Comparison of ENCODE assay signal across 8 mouse cellular contexts in the genomic region with DNA sequence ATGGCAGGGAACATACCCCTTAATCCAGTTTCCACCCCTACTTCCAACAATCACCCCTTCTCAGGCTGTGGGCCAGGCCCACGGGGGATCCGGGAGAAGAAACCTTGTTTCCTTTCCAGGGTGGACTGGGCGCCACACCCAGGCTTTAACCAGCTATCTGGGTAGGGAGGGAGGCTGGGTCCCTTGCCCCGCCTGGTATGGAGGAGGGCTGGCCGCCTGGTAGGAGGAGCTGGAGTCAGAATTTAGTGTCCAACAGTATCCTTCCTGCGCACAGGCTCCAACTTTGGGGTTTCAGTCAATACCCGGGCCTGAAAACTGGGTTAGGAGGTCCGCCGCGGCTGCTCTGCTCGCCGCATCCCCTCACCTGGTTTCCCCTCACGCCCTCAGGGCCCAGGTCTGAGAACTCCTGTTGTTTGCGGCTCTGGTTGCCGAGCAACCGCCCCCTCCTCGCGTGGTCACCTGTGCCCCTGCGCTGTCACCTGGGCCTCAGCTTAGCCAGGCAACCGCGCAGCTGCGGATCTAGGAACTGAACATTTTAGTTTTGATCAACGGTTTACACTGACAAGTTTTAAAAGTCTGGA. TPM values are rescaled to one million over a fixed set of nuclear protein-coding genes. Genes with fewer than 3 reads are reported as not detected.
A peak's percentile ranks its signal among the peaks of the same experiment; 100 is the strongest.
DNase-seq lines count a peak whose midpoint lies in the region; ATAC-seq and TF ChIP-seq lines count a peak whose summit lies in the region.

A gene (minus strand): TSS at position 408 of the 581 bp plus-strand sequence.

- no peak for TF ChIP-seq POLR2A in thymus, adult 2 months (IDR thresholded peaks at IDR 0.05; ENCODE audit: control insufficient read depth, extremely low read depth, insufficient read depth, low read length, poor library complexity)

- H3K27ac ChIP-seq in thymus, adult 2 months (ENCODE audit: control insufficient read depth, insufficient read depth, low read length), result no peak within 1 kb of the TSS
- H3K27ac ChIP-seq in liver, embryonic 16.5 days (ENCODE audit: low read length), result no peak within 1 kb of the TSS

- peaks cover 17% of the 10 kb centered on the region for H3K27me3 ChIP-seq in erythroblast, embryonic 14.5 days (ENCODE audit: control insufficient read depth)
- no peaks in the 10 kb centered on the region for H3K27me3 ChIP-seq in thymus, adult 2 months (ENCODE audit: control insufficient read depth, insufficient read depth, low read length)
- H3K27me3 ChIP-seq in liver, embryonic 16.5 days (ENCODE audit: control insufficient read depth, insufficient read depth, low read depth, low read length), result peaks cover 6% of the 10 kb centered on the region

- peak; percentile 28 for DNase-seq in thymus, postnatal 4 days
- DNase-seq in thymus, adult 2 months, result no peak
- no peak for DNase-seq in layer of hippocampus, postnatal 25 days (ENCODE audit: extremely low spot score in 1 of 2, low spot score in 1 of 2)
- DNase-seq in left cerebral cortex, adult 8-10 months (ENCODE audit: low spot score in 2 of 2), result no peak
- no peak for DNase-seq in spleen, postnatal 14 days (ENCODE audit: low spot score in 2 of 2)

- no peak within 1 kb of the TSS for H3K9ac ChIP-seq in liver, embryonic 16.5 days (ENCODE audit: low read depth, low read length)

- ATAC-seq in erythroblast, adult 5-6 weeks (replicated peaks; ENCODE audit: low FRiP score, poor library complexity, severe bottlenecking), result no peak
- ATAC-seq in liver, embryonic 16.5 days (ENCODE audit: low read depth), result no peak

- peak within 1 kb of the TSS; percentile 52 for H3K4me3 ChIP-seq in erythroblast, embryonic 14.5 days (replicated peaks)
- H3K4me3 ChIP-seq in thymus, adult 2 months (ENCODE audit: control insufficient read depth, insufficient read depth, low read length), result no peak within 1 kb of the TSS
- H3K4me3 ChIP-seq in liver, embryonic 16.5 days (ENCODE audit: low read depth, low read length), result 0 out of 2 replicates have a peak within 1 kb of the TSS, but pooled peaks have one; percentile 7

- peaks cover 5% of the 10 kb centered on the region; the same call in 1 of the 2 replicates for H3K9me3 ChIP-seq in erythroblast, embryonic 14.5 days (ENCODE audit: control insufficient read depth, low read length)
- H3K9me3 ChIP-seq in liver, embryonic 16.5 days (replicated peaks; ENCODE audit: control insufficient read depth, low read length), result no peaks in the 10 kb centered on the region

- WGBS in thymus, adult 2 months, result 47% methylated on average over 23 of the region's 23 CpGs
- 19% methylated on average over 23 of the region's 23 CpGs for WGBS in liver, embryonic 16.5 days (ENCODE audit: insufficient replicate concordance)

- H3K4me1 ChIP-seq in erythroblast, embryonic 14.5 days (ENCODE audit: control insufficient read depth), result peaks cover 31% of the 10 kb centered on the region
- H3K4me1 ChIP-seq in thymus, adult 2 months (replicated peaks; ENCODE audit: control insufficient read depth, insufficient read depth, low read length), result peaks cover 4% of the 10 kb centered on the region
- peaks cover 10% of the 10 kb centered on the region for H3K4me1 ChIP-seq in liver, embryonic 16.5 days (ENCODE audit: control insufficient read depth, low read depth, low read length)

- peak within 1 kb of the TSS; percentile 16; the same call in 1 of the 2 replicates for H3K4me2 ChIP-seq in liver, embryonic 16.5 days (ENCODE audit: low read depth, low read length)

- no peaks in the 10 kb centered on the region for H3K36me3 ChIP-seq in erythroblast, embryonic 14.5 days (ENCODE audit: control insufficient read depth)
- H3K36me3 ChIP-seq in thymus, adult 2 months (ENCODE audit: control insufficient read depth, insufficient read depth, low read length), result no peaks in the 10 kb centered on the region
- no peaks in the 10 kb centered on the region for H3K36me3 ChIP-seq in liver, embryonic 16.5 days (ENCODE audit: control insufficient read depth, insufficient read depth)

- no peak for TF ChIP-seq CTCF in thymus, adult 2 months (IDR thresholded peaks at IDR 0.05; ENCODE audit: borderline replicate concordance, control insufficient read depth, extremely low read depth, insufficient read depth, low read length, poor library complexity)

RNA-seq across cellular contexts. Expression of the gene that starts here (rescaled TPM):
- polyA plus RNA-seq in erythroblast, embryonic 14.5 days (2012), result not detected in 2 replicates
- not detected in 2 replicates for total RNA-seq in erythroblast, adult 5-6 weeks (2015; ENCODE audit: low replicate concordance)
- total RNA-seq in erythroblast, adult 5-6 weeks (2017; ENCODE audit: low replicate concordance), result not detected in 2 replicates
- polyA plus RNA-seq in thymus, adult 2 months (2012; rRNA removed), result 0.83 and 1.4 TPM in 2 replicates
- 0.17 and 0.46 TPM in 2 replicates for polyA plus RNA-seq in liver, embryonic 16.5 days (2015; fragmentation: Nextera tagmentation; extraction: Ambion mirVana)
- total RNA-seq in layer of hippocampus, postnatal 25 days (2021), result 1 to 10 TPM in 1 of 2 experiments, under 1 TPM in 1; 0.94 to 2.0 TPM
- 1 to 10 TPM in 2 of 4 experiments, under 1 TPM in 2; 0.86 to 1.6 (median 1.3) TPM for total RNA-seq in left cerebral cortex, adult 8-10 months (2022)
